Mouse (Mus musculus) cerebellum, adult (tissue): ENCODE data around the gene Rora.

ENCODE experiments used
- ATAC-seq: cut with Nextera tagmentation; 2 replicates; pipeline ENCODE4 v1.9.2; 2017; ENCODE audit warnings: mild to moderate bottlenecking, moderate library complexity, mixed read lengths; ENCODE audit not compliant: insufficient number of reproducible peaks, low FRiP score, low TSS enrichment

Rora gene

GRCm38 (mm10) chr9:68987290-68988042, 333.9 kb downstream of the Rora start:
- 0 out of 2 replicates have a peak, but pooled peaks have one; percentile 31 for ATAC-seq

DNA sequence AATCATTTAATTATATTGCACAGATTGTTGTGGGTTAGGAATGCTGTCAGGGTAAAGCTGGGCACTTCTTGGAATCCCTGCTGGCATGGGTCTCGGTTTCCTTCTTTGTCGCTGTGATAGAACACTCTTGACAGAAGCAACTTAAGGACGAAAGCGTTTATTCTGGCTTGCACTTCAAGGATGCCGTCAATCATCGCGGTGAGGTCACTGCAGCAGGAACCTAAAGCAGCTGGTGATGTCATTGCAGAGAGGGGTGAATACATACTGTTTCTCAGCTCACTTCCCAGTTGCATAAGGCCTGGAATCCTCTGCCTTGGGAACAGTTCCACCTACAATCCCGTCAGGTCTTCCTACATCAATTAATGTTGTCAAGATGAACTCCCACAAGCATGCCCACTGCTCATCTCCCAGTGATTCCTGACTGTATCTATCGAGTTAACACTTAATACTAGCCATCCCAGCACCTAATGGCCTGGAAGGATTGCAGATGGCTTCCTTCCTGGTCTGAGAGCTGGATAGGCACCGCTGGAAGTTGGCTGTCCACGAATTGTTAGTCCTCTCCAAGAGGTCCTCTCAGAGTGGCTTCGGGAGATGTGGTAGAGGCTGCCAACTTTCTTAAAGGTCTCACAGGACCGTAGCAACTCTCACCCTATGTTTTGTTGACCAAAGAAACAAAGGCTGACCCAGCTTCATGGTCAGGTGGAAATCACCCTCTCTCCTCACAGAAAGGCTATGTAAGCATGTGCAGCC, 334.8 kb downstream of the Rora start:
- no peak for ATAC-seq

DNA sequence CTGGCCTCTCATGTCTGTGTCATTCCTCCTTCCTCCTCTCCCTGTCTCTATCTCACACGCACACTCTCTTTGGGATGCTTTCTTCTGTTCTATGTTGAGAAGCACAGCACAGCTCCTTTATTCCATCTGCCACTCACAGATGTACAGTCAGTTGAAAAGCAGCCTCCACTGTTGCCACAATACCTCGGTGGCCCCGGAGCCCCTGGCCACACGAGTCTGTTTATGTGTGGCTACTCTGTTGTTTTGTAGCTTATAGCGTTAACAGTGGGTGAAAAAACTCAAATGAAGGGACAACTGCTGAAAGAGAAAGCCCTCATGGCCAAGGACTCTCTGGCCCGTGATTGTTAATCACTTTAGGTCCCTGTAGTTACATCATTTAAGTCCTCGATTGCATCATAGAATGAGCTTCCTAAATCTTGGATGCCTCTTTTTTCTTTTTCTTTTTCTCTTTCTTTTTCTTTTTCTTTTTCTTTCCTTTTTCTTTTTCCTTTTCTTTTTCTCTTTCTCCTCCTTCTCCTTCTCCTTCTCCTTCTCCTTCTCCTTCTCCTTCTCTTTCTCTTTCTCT, 336.4 kb downstream of the Rora start:
- ATAC-seq: no peak

DNA sequence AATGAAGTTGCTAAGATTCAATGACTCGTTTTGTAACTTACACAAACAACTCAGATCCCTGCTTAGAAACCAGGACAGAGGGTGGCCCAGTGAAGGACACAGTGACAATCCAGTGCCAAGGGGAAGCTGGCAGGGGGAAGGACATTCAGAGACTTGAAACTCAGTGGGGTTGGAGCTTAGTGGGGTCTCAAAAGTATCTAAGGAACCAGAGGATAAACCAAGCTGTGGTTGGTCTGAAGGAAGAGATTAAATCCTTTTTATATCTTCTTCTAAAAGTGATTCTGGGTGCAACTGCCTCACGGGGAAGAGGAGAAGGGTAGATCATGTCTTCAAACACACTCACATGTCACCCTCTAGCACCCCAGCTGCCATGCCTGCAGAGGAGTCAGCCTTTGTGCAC, 340.3 kb downstream of the Rora start:
- no peak for ATAC-seq

DNA sequence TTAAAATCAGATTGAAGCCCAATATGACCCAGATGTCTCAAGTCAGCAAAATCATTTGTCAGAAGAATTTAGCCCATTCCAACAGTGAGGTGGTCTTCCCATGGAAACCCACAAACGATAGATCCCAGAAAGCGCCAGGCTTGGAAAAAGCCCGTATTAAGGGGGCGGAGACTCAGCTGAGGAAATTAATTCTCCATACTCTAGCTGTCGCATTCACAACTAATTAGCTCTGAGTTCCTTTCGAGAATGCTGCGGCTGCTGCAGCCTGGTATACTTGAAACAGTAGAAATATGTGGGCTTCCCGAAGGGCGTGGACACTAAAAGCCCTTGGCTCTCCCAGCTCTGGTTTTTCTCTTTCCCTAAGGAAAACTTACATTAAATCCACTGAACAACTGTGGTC, 345.4 kb downstream of the Rora start:
- ATAC-seq: no peak

- no peak for ATAC-seq
Measured at GRCm38 (mm10) chr9:69004514-69004913, 350.9 kb downstream of the Rora start.

- no peak for ATAC-seq
Measured at GRCm38 (mm10) chr9:69006666-69007065, 353.1 kb downstream of the Rora start.

- no peak for ATAC-seq
Measured at GRCm38 (mm10) chr9:69008706-69009105, 355.1 kb downstream of the Rora start.

DNA sequence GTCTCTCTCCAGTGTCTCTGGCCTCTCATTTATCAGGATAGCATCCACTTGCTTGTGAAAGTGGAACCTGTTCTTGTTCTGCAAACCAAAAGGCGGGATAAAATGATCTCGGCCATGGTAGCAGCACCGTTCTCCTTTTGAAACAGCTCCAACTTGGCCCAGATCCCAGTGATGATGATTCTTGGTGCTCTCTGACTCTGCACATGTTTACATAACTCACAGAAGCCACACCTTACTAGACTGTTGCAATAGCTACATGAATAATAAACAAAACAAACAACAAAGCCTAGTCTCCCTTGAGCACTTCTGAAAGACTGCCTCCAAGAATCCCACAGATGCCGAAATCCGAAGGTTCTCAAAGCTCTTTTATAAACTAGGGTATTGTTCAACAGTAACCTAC, 357.3 kb downstream of the Rora start:
- no peak for ATAC-seq

DNA sequence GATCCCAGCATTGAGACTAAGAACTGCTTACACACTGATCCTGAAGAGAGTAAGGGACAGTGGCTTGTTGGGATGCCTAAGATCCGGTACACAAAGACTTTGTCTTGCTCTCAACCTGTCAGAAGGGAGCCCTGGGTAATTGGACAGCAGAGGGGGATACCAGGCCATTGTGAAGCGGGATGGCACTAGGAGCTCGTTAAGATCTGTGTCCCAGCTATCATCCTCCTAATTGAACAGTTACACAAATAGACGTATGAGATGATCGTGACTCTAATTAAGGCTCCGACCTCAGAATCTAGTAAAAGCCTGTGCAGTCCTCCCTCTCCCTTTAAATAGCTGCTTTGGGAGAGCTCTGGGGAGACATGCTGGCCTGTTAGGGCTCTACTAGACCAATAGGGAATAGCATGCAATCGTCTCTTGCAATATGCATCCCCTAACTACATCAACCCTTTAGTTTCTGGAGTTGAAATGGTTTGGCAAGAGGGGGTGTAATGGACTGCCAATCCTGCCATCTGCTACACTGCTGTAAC, 359.7 kb downstream of the Rora start:
- ATAC-seq: no peak

DNA sequence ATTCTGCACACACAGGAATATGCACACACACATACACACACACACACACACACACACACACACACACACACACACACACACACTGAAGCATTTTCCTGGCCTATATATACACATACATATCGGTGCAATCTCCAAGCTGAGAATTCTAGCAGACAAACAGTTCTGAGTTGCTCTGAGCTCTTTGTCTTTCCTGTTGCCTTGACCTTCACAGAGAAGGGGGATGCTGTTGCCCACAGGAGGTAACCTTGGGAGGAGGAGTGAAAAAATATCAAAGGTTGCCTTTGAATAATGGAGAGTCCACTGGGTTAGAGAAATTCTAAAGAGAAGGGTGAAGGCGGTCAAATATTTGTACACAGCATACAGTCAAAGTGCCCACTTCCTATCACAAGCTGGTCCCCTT, 360.6 kb downstream of the Rora start:
- ATAC-seq: no peak

DNA sequence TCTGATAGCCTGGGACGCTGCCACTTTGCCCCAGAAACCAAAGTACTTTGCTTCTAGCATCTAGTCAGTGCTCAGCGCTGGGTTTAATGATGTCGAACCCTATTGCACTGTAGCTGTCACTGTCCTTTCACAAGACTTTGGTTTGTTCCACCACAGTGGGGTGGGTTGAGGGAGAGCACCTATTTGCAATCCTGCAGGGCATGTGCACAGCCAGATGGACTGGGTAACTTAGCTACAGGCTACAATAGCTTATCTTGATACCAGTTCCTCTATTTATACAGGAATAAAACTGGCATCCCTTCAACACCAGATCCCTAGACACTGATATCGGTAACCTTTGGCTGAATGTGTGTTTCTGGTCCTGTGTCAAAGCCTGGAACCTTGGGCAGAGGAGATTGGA, 366.8 kb downstream of the Rora start:
- no peak for ATAC-seq

DNA sequence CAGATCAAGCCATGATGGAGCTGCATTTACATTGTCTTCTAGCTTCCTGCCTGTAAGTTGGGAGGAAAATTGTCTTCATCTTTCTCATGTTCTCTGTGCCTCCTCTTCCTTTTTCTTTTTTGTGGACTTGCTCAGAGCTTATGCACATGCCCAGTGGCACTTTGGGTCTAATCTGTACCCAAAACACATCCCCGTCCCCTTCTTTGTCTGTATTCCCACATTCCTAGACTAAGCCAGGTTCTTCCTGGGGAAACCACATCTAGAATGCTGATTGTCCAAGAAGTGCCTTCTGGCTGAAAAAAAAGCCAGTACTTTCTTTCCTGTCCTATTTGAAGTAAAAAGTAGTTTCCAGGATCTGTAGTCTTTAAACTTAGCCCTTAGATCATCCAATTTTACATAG, 367.9 kb downstream of the Rora start:
- ATAC-seq: no peak

DNA sequence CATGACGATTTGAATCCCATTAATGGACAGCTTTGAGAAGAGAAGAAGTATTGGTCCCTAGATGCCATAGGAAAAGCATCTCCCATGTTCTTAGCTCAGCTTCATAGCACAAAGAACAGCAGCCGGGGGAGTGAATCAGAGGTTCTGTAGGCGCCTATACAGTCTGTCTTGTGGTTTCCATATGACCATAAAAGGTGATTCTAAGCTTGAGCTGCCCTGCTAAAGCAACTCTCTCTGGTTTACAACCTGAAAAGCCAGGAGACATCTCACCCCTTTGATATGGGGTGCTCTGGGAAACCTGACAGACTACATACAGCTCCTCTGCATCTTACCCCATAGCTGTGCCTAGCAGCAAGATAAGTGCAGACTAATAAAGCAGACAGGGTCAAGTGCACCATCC, 369.7 kb downstream of the Rora start:
- ATAC-seq: no peak

DNA sequence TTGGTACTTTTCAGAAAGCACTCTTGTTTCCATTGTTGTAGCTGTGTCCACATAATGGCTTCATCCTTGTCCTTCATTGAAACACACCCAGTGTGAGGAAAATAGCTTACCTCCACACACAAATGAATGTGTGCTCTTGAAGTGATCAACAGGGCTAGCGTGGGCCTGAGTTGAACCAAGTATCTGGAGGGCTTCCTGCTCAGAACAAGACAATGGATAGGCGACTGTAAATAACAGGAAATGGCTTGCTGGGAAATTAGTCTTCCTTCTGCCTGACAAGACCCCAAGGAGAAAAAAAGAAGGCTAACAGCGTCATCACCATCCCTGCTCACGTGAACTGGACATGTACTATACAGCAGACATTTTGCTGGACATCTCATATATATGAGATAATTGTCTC, 374.6 kb downstream of the Rora start:
- ATAC-seq: no peak

GRCm38 (mm10) chr9:69034301-69034871, 380.8 kb downstream of the Rora start:
- ATAC-seq: no peak

GRCm38 (mm10) chr9:69035456-69035855, 381.9 kb downstream of the Rora start:
- ATAC-seq: no peak

GRCm38 (mm10) chr9:69036296-69036695, 382.7 kb downstream of the Rora start:
- no peak for ATAC-seq

- ATAC-seq: no peak
Measured at GRCm38 (mm10) chr9:69043920-69044613, 390.5 kb downstream of the Rora start.

GRCm38 (mm10) chr9:69044614-69045133, 391.1 kb downstream of the Rora start:
- no peak for ATAC-seq
